Mouse (Mus musculus): Measurements from ENCODE around the gene Thsd7a.

The Thsd7a gene

GRCm38 (mm10) chr6:12748787-12749530 is at the start of gene Thsd7a:
TSS of gene Thsd7a (minus strand) at chr6:12749410.
- peak; percentile 18 for DNase-seq

- DNase-seq = no peak
Measured at GRCm38 (mm10) chr6:12787129-12787528, 37.9 kb upstream of the Thsd7a start.

- DNase-seq = no peak
Measured at GRCm38 (mm10) chr6:12786378-12786982, 37.3 kb upstream of the Thsd7a start.

- DNase-seq = no peak
Measured at GRCm38 (mm10) chr6:12784918-12785618, 35.9 kb upstream of the Thsd7a start.

GRCm38 (mm10) chr6:12772799-12773198 is 23.6 kb upstream of the Thsd7a start:
- DNase-seq = no peak

GRCm38 (mm10) chr6:12765191-12765590 is 16.0 kb upstream of the Thsd7a start:
- DNase-seq = no peak

GRCm38 (mm10) chr6:12764606-12765005 is 15.4 kb upstream of the Thsd7a start:
- no peak for DNase-seq

GRCm38 (mm10) chr6:12763816-12764215 is 14.6 kb upstream of the Thsd7a start:
- DNase-seq = no peak

- DNase-seq = no peak
Measured at GRCm38 (mm10) chr6:12759328-12760193, 10.4 kb upstream of the Thsd7a start.

GRCm38 (mm10) chr6:12752297-12752696 is 3.1 kb upstream of the Thsd7a start:
- no peak for DNase-seq

GRCm38 (mm10) chr6:12750441-12750840 is 1.2 kb upstream of the Thsd7a start:
- DNase-seq = no peak

- DNase-seq = no peak
Measured at GRCm38 (mm10) chr6:12749531-12750210, 461 bp upstream of the Thsd7a start.

GRCm38 (mm10) chr6:12748454-12748786 is 790 bp downstream of the Thsd7a start:
- DNase-seq = no peak

GRCm38 (mm10) chr6:12747856-12748450 is 1.3 kb downstream of the Thsd7a start:
- DNase-seq = no peak

GRCm38 (mm10) chr6:12742791-12743190 is 6.4 kb downstream of the Thsd7a start:
- no peak for DNase-seq

- no peak for DNase-seq
Measured at GRCm38 (mm10) chr6:12733924-12734323, 15.3 kb downstream of the Thsd7a start.

GRCm38 (mm10) chr6:12716071-12716470 is 33.1 kb downstream of the Thsd7a start:
- no peak for DNase-seq

- no peak for DNase-seq
Measured at GRCm38 (mm10) chr6:12712581-12712980, 36.6 kb downstream of the Thsd7a start.

- DNase-seq = no peak
Measured at GRCm38 (mm10) chr6:12702925-12703324, 46.3 kb downstream of the Thsd7a start.

GRCm38 (mm10) chr6:12699089-12699488 is 50.1 kb downstream of the Thsd7a start:
- DNase-seq = no peak

- DNase-seq = no peak
Measured at GRCm38 (mm10) chr6:12693689-12694088, 55.5 kb downstream of the Thsd7a start.

- DNase-seq = no peak
Measured at GRCm38 (mm10) chr6:12693239-12693638, 56.0 kb downstream of the Thsd7a start.
